Mouse (Mus musculus) Muller cell, postnatal 12 days (primary cell): Measurements from ENCODE around the gene Stk16.
A peak's percentile ranks its signal among the peaks of the same experiment; 100 is the strongest.
"Not testable (repeated sequence)": the region's sequence is repeated elsewhere in the genome, so short reads cannot be mapped to it uniquely, and the experiment has no call there.

ENCODE experiments used
- DNase-seq: peaks from one replicate; pipeline ENCODE4 v3.0.0-alpha.2; 2015; ENCODE audit errors: inconsistent ontology term

Stk16 gene

GRCm38 (mm10) chr1:75212542-75212941 lies 1.9 kb downstream of the Stk16 start:
- DNase-seq, result no peak

GRCm38 (mm10) chr1:75213096-75213495 lies 2.5 kb downstream of the Stk16 start:
- no peak for DNase-seq

- no peak for DNase-seq
Observed at GRCm38 (mm10) chr1:75214442-75214841, 3.8 kb downstream of the Stk16 start.

GRCm38 (mm10) chr1:75214886-75215285 lies 4.2 kb downstream of the Stk16 start:
- DNase-seq, result no peak

- no peak for DNase-seq
Observed at GRCm38 (mm10) chr1:75215785-75216184, 5.1 kb downstream of the Stk16 start.

GRCm38 (mm10) chr1:75216797-75217585 lies 6.4 kb downstream of the Stk16 start:
- DNase-seq, result no peak

- DNase-seq, result no peak
Observed at GRCm38 (mm10) chr1:75217893-75218226, 7.2 kb downstream of the Stk16 start.

- DNase-seq, result no peak
Observed at GRCm38 (mm10) chr1:75218227-75219001, 7.8 kb downstream of the Stk16 start.

- DNase-seq, result peak; percentile 80
Observed at GRCm38 (mm10) chr1:75219078-75219477, 8.4 kb downstream of the Stk16 start.

- no peak for DNase-seq
Observed at GRCm38 (mm10) chr1:75219531-75219930, 8.9 kb downstream of the Stk16 start, which contains the start of gene Tuba4a. Gene Tuba4a (minus strand): TSS chr1:75219865.

- no peak for DNase-seq
Observed at GRCm38 (mm10) chr1:75221538-75221937, 10.9 kb downstream of the Stk16 start.

- no peak for DNase-seq
Observed at GRCm38 (mm10) chr1:75222926-75223325, 12.3 kb downstream of the Stk16 start.

- no peak for DNase-seq
Observed at GRCm38 (mm10) chr1:75223532-75223931, 12.9 kb downstream of the Stk16 start.

- no peak for DNase-seq
Observed at GRCm38 (mm10) chr1:75225473-75225872, 14.8 kb downstream of the Stk16 start.

GRCm38 (mm10) chr1:75226138-75226537 lies 15.5 kb downstream of the Stk16 start:
- no peak for DNase-seq

GRCm38 (mm10) chr1:75227653-75228052 lies 17.0 kb downstream of the Stk16 start:
- no peak for DNase-seq

GRCm38 (mm10) chr1:75229158-75229557 lies 18.5 kb downstream of the Stk16 start:
- DNase-seq, result no peak

- DNase-seq, result no peak
Observed at GRCm38 (mm10) chr1:75230335-75230994, 19.8 kb downstream of the Stk16 start.

GRCm38 (mm10) chr1:75231224-75231623 lies 20.6 kb downstream of the Stk16 start:
- DNase-seq, result peak; percentile 42

- DNase-seq, result no peak
Observed at GRCm38 (mm10) chr1:75231664-75232152, 21.1 kb downstream of the Stk16 start, which contains the start of gene A630095N17Rik. Gene A630095N17Rik (minus strand): TSS chr1:75232102.

GRCm38 (mm10) chr1:75232489-75232888 lies 21.9 kb downstream of the Stk16 start:
- DNase-seq, result not testable (repeated sequence)

- DNase-seq, result peak; percentile 75
Observed at GRCm38 (mm10) chr1:75234606-75235005, 24.0 kb downstream of the Stk16 start.
